10 mouse cellular contexts compared by ENCODE assay signal in the genomic region with DNA sequence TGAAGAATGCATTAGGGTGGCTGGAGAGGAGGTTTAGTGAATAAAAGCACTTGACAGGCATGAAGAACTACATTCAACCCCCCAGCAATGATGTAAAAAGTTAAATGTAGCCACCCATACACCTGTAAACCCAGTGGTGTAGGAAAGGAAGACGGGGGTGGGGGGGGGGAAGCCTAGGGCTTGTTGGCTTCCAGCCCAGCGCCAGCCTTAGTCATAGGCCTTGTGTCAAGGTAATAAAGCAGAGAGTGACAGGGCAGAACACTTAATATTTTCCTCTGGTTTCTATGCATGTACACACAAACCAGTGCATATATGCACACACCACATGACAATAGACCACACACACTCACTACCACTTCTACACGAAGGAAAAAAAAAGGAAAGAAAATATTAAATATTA.
"Had no signal": no experiment of that assay in that cellular context is flagged by ENCODE, and none has a peak within 500 bp of the region (broad histone marks: within the 10 kb centered on the region; RNA-seq: fewer than 3 reads in every experiment).

No protein-coding gene starts in this region.

- DNase-seq: kidney, postnatal 36 days; liver; liver, embryonic 13.5 days; liver, postnatal 0 days; lung, postnatal 14 days; retina, postnatal 1 day; right cerebral cortex, postnatal 4 days; spleen, adult 18-20 months; thymus, adult 2 months; thymus, postnatal 25 days had no signal
